In genomic region chr1:193769546-193769945, GRCm38 (mm10) we compare ENCODE assay signal across 22 mouse cellular contexts.
DNase-seq lines count a peak whose midpoint lies in the region; TF ChIP-seq lines count a peak whose summit lies in the region.
"Had no signal": no experiment of that assay in that cellular context is flagged by ENCODE, and none has a peak within 500 bp of the region (broad histone marks: within the 10 kb centered on the region; RNA-seq: fewer than 3 reads in every experiment).

No protein-coding gene starts in this region.

- DNase-seq in frontal cortex, adult 2 months (ENCODE audit: extremely low spot score in 1 of 2, low spot score in 1 of 2) = peak; percentile 7 to 42
- no peak for DNase-seq in frontal cortex, postnatal 14 days (ENCODE audit: low spot score in 2 of 2)
- DNase-seq in layer of hippocampus, adult 2 months (ENCODE audit: low spot score in 2 of 2) = no peak
- no peak for DNase-seq in layer of hippocampus, postnatal 36 days
- peak; percentile 9 for DNase-seq in retina, postnatal 1 day
- DNase-seq in retina, embryonic 14.5 days (ENCODE audit: low spot score) = no peak
- DNase-seq in heart, postnatal 25 days (ENCODE audit: low spot score) = no peak
- DNase-seq: adrenal gland, adult 2 months; adrenal gland, postnatal 14 days; cerebellum, adult 11-12 months; cerebellum, adult 9-10 months; cerebellum, postnatal 25 days; forebrain, postnatal 0 days; gastrocnemius, adult 2 months; gastrocnemius, postnatal 14 days; heart, adult 11 months; heart, postnatal 36 days had no signal

- intact Hi-C loops in heart, postnatal 25 days (cut with DNase I) = no loop called here

- peak overlapping the region; percentile 23; the same call in 1 of the 2 replicates for H3K27ac ChIP-seq in layer of hippocampus, adult 2 months
- H3K27ac ChIP-seq: embryonic facial prominence, embryonic 12.5 days; embryonic facial prominence, embryonic 15.5 days; gastrocnemius, adult 2 months; hindbrain, embryonic 10.5 days; hindbrain, embryonic 13.5 days; intestine, embryonic 15.5 days had no signal

- no peak overlapping the region for H3K4me3 ChIP-seq in layer of hippocampus, adult 2 months
- H3K4me3 ChIP-seq: embryonic facial prominence, embryonic 12.5 days; embryonic facial prominence, embryonic 15.5 days; gastrocnemius, adult 2 months; hindbrain, embryonic 10.5 days; hindbrain, embryonic 13.5 days; intestine, embryonic 15.5 days had no signal

- TF ChIP-seq CTCF in layer of hippocampus, adult 2 months (conservative IDR thresholded peaks at IDR 0.05) = no peak

Comparison
In these comparisons a context has a peak if more than half of its experiments do, and no peak if none do; other contexts are left out.
1. DNase-seq: peak in frontal cortex, adult 2 months (2 of 2) and retina, postnatal 1 day (single experiment); none in frontal cortex, postnatal 14 days (0 of 2), layer of hippocampus, adult 2 months (0 of 2), layer of hippocampus, postnatal 36 days (0 of 2), retina, embryonic 14.5 days (single experiment) and heart, postnatal 25 days (single experiment).